Mouse (Mus musculus) intestine, embryonic 14.5 days (tissue): Measurements from ENCODE around the gene Pp2d1. TPM values are rescaled to one million over a fixed set of nuclear protein-coding genes. Genes with fewer than 3 reads are reported as not detected.

ENCODE experiments used
- ATAC-seq: fragments of 200-750 bp; cut with Nextera tagmentation; replicated peaks from 2 replicates; pipeline ENCODE4 v1.8.0; 2017; ENCODE audit warnings: low read depth, moderate number of reproducible peaks, moderate TSS enrichment, moderate library complexity; ENCODE audit not compliant: low FRiP score, low TSS enrichment
- DNase-seq: peaks from one replicate; pipeline ENCODE4 v3.0.0-alpha.2; 2018; ENCODE audit warnings: low spot score
- H3K27ac ChIP-seq: fragments of 300-500 bp; sonication (generic); 2 replicates; pipeline ENCODE4 v1.5.1; 2014; ENCODE audit warnings: low read depth, mild to moderate bottlenecking, control low read depth
- H3K27me3 ChIP-seq: fragments of 300-500 bp; sonication (generic); replicated peaks from 2 replicates; pipeline ENCODE4 v1.6.1; 2014; ENCODE audit warnings: low read length, control low read depth; ENCODE audit not compliant: control insufficient read depth, insufficient read depth
- H3K36me3 ChIP-seq: fragments of 300-500 bp; sonication (generic); 2 replicates; pipeline ENCODE4 v1.6.1; 2014; ENCODE audit warnings: low read length, control low read depth; ENCODE audit not compliant: control insufficient read depth, insufficient read depth
- H3K4me1 ChIP-seq: fragments of 300-500 bp; sonication (generic); replicated peaks from 2 replicates; pipeline ENCODE4 v1.6.1; 2014; ENCODE audit warnings: low read length, control low read depth, mixed read lengths; ENCODE audit not compliant: control insufficient read depth, insufficient read depth
- H3K4me2 ChIP-seq: fragments of 300-500 bp; sonication (generic); 2 replicates; pipeline ENCODE4 v1.6.1; 2014; ENCODE audit warnings: low read length
- H3K4me3 ChIP-seq: fragments of 300-500 bp; sonication (generic); 2 replicates; pipeline ENCODE4 v1.5.1; 2014; ENCODE audit warnings: low read depth, low read length, control low read depth, mixed read lengths
- H3K9ac ChIP-seq: fragments of 300-500 bp; sonication (generic); 2 replicates; pipeline ENCODE4 v1.6.1; 2014; ENCODE audit warnings: mild to moderate bottlenecking, low read length
- H3K9me3 ChIP-seq: fragments of 300-500 bp; sonication (generic); 2 replicates; pipeline ENCODE4 v1.6.1; 2016; ENCODE audit warnings: low read length, control low read depth; ENCODE audit not compliant: control insufficient read depth
- WGBS: fragments of 180-500 bp; shearing (Covaris S2); extraction: QIAGEN DNeasy Blood & Tissue Kit; methylation state at CpG from one replicate; pipeline ENCODE4 v1.1.7; 2014; 5-methylcytosine and 5-hydroxymethylcytosine counted together
- polyA plus RNA-seq: library from polyadenylated mRNA; unstranded; fragments of >200 nt; fragmentation: Nextera tagmentation; extraction: Ambion mirVana; gene quantifications from 2 replicates; pipeline ENCODE4 v1.2.1, GENCODE M21; 2014

Gene Pp2d1
- polyA plus RNA-seq, 1 experiment from 2014 or later, result 0.34 TPM

DNA sequence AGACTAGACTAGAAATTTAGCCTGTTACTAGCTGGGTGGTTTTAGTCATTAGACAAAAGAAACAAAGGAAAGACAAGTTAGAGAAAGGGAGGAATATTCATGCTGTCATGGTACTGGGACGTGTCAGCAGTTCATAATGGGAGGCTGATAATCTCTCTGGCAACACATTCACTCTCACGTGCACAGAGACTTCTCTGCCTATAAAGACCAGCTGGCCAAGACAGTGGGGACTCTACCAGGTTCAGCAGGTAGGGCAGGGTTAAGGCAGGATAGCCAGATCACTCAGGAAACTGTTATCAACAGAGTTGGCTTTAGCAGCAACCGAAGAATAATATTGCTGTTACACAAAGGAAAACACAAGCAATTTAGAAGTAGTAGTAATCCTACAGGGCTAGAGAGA lies 18.2 kb upstream of the Pp2d1 start:
- 70% methylated on average over 3 of the region's 3 CpGs for WGBS
- Histone ChIP-seq H3K4me3 (no peak overlapping the region), H3K9ac (no peak overlapping the region), H3K9me3 (no peaks in the 10 kb centered on the region), H3K36me3 (no peaks in the 10 kb centered on the region), H3K4me1 (no peaks in the 10 kb centered on the region), H3K27me3 (no peaks in the 10 kb centered on the region), H3K27ac (no peak overlapping the region), H3K4me2 (no peak overlapping the region)
- DNase-seq (no peak), ATAC-seq (no peak)

DNA sequence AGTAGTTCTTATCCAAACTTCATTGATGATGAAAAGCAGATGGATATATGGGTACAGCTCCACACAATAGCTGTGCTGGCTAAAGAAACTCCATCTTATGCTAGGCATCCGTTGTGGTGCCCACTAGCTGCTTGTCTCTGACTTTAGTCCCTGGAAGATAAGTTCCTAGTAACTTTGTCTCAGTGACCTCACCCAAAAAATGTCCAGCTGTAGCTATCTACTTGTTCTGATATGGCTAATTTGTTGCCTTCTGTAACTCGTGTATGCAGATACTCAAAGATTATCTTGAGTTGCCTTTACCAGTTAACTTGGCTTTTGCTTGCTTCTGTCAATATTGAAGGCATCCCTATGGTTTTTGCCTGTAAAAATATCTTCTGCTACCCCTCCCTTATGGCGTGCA lies 15.6 kb upstream of the Pp2d1 start:
- 70% methylated on average over 3 of the region's 3 CpGs for WGBS
- no peaks in the 10 kb centered on the region for H3K27me3 ChIP-seq
- H3K9me3 ChIP-seq, result no peaks in the 10 kb centered on the region
- no peak overlapping the region for H3K4me3 ChIP-seq
- DNase-seq (no peak), ATAC-seq (no peak)
- no peaks in the 10 kb centered on the region for H3K4me1 ChIP-seq
- H3K27ac ChIP-seq, result no peak overlapping the region
- H3K9ac ChIP-seq, result no peak overlapping the region
- no peaks in the 10 kb centered on the region for H3K36me3 ChIP-seq
- no peak overlapping the region for H3K4me2 ChIP-seq

DNA sequence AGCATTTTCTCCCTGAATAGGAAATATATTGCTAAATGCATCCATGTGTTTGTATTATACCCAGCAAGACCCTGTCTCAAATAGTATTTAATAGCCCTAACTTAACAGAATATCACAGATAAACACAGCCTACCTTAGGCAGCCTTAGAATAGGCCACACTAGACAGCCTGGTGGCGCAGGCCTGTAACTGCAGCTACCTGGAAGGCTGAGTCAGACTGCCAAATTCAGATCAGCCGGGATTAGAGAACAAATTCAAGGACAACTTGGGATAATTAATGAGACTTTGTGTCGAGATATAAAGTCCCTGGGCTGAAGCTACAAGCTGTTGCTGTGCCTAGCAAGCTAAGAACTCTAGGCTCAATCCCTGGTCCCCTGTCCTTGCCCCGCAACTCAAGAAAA lies 14.8 kb upstream of the Pp2d1 start:
- no peak for ATAC-seq
- H3K4me2 ChIP-seq, result no peak overlapping the region
- WGBS, result 68% methylated on average over 4 of the region's 4 CpGs

DNA sequence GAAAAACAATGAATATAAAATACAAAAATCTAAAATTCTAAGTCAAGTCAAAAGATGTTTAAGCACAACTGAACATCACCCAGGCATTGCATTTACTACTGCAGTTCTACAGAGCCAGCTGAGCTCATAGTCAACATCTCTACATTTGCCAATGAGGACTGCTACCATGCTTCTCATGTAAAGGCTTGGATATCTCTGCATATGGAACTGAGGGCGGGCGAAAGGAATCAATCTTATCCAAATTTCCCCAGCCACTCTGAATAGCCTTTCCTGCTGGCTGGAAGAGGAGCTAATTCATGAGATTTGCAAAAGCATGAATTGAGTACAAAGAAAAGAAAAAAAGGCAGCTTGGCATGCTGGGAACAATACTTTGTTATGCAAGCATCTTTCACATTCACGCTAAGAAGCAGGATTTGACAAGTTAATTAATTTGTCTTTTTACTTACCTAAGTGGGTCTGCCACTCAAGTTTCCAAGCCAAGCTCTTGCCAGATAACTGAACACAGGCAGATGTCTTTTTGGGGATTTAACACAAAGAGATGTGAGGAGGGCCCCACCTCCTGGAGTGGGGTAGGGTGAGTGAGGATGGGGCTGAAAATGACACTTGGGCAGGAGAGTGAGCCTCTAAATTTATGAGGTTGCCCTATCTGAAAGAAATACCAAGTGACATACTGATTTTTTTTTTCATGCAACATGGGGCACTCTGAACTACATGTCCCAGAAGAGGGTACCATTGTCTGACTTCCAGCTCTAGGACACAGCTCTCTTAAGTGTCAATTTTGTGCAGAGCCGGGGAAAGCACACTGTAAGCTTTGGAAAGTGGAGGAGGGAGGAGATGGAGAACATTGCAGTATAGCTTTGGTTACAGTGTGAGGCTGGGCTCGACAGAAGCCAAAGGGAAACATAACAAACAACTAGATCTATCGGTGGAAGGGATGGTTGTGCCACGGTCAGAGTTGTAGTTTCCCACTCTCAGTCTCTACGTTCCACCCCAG lies 12.4 kb upstream of the Pp2d1 start:
- no peaks in the 10 kb centered on the region for H3K9me3 ChIP-seq
- H3K36me3 ChIP-seq, result no peaks in the 10 kb centered on the region
- WGBS, result 80% methylated on average over 8 of the region's 8 CpGs

More for the DNA sequence above, 14.8 kb upstream of the Pp2d1 start:
- no peak overlapping the region for H3K4me3 ChIP-seq
- no peaks in the 10 kb centered on the region for H3K9me3 ChIP-seq
- H3K4me1 ChIP-seq, result no peaks in the 10 kb centered on the region
- no peaks in the 10 kb centered on the region for H3K27me3 ChIP-seq
- no peak for DNase-seq
- no peak overlapping the region for H3K27ac ChIP-seq
- H3K9ac ChIP-seq, result no peak overlapping the region
- no peaks in the 10 kb centered on the region for H3K36me3 ChIP-seq

DNA sequence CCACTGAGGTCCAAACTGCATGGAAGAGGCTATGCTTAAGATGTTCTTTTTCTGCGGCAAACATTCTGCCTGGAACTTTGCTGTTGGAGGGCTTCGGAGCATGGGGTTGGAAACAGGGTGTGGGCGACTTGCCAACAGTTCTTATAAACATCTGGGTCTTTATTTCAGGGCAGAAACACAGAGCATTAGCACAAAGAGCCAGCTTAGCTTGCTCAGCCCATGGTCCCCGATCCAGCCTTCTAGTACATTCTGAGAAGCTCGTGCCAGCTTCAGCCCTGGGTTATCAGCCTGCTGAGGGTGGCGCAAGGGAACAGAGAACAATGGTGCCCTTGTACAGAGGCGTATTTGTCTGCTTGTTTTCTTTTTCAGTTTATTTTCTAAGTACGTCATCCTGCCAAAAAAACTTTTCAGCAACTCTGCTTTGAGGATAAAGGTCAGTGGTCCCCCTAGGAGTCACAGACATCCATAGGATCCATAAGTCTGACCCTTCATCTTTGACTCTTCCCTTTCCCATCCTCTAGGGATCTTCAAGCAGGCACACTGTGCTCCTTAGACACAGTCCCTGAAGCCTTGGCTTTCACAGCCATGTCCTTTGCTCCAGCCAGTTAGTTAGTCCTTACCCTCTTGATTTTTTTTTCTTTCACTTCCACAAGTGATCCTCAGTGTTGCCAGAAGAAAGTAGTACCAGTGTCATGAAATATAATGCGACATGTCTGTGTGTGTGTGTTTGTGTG lies 4.5 kb upstream of the Pp2d1 start:
- Histone ChIP-seq H3K4me1 (0 out of 2 replicates have a peak, but pooled peaks cover 4% of the 10 kb centered on the region), H3K36me3 (no peaks in the 10 kb centered on the region), H3K4me2 (no peak overlapping the region), H3K9ac (no peak overlapping the region; the same call in 1 of the 2 replicates), H3K9me3 (no peaks in the 10 kb centered on the region), H3K27ac (no peak overlapping the region), H3K27me3 (no peaks in the 10 kb centered on the region), H3K4me3 (no peak overlapping the region)
- DNase-seq, result peak; percentile 62
- ATAC-seq, result no peak
- WGBS, result 46% methylated on average over 9 of the region's 9 CpGs

More for the DNA sequence above, 12.4 kb upstream of the Pp2d1 start:
- DNase-seq, result no peak
- Histone ChIP-seq H3K27me3 (no peaks in the 10 kb centered on the region), H3K9ac (no peak overlapping the region), H3K4me2 (no peak overlapping the region), H3K4me3 (no peak overlapping the region), H3K4me1 (no peaks in the 10 kb centered on the region), H3K27ac (no peak overlapping the region)
- no peak for ATAC-seq

DNA sequence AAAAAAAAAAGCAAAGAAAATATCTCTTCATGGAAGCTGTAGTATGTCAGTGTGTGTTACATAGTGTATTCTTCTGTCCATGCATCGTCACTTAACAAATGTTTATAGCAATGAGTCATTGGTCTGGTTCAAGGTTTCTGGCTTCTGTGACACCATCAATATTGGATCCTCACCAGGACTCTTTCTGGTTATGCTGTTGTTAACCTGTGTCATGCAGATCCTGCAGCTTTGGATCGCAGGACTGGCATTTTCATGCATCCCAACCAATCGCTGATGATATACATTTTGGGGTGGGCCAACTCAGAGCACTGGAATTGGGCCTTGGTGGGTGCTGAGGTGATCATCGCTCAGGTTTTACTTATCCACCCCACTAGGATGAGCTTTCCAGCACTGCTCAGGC lies 3.3 kb upstream of the Pp2d1 start:
- H3K27me3 ChIP-seq, result no peaks in the 10 kb centered on the region
- no peaks in the 10 kb centered on the region for H3K9me3 ChIP-seq
- ATAC-seq (no peak), DNase-seq (no peak)
- H3K27ac ChIP-seq, result no peak overlapping the region
- no peak overlapping the region for H3K4me2 ChIP-seq
- H3K4me3 ChIP-seq, result no peak overlapping the region
- 92% methylated on average over 4 of the region's 4 CpGs for WGBS
- no peak overlapping the region for H3K9ac ChIP-seq
- 0 out of 2 replicates have a peak, but pooled peaks cover 4% of the 10 kb centered on the region for H3K4me1 ChIP-seq
- no peaks in the 10 kb centered on the region for H3K36me3 ChIP-seq

DNA sequence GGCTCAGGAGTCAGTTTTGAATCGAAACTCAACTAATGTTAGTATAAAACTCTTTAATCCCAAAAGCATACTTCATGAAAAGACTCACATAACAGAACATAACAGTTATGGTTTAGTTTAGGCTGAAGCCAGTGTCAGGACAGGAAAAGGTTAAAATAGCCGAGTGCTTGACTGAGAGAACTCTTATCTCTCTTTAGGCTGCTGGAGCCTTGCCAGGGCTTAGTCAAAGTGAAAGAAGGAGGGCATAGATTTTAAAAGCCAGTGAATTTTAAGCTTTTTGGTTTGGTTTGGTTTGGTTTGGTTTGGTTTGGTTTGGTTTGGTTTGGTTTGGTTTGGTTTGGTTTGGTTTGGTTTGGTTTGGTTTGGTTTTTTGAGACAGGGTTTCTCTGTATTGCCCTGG lies 6.8 kb downstream of the Pp2d1 start:
- DNase-seq (no peak), ATAC-seq (no peak)
- H3K4me3 ChIP-seq, result no peak overlapping the region
- WGBS, result 48% methylated on average over 2 of the region's 2 CpGs
- no peaks in the 10 kb centered on the region for H3K9me3 ChIP-seq
- no peak overlapping the region for H3K4me2 ChIP-seq
- no peak overlapping the region for H3K27ac ChIP-seq
- no peaks in the 10 kb centered on the region for H3K36me3 ChIP-seq
- H3K9ac ChIP-seq, result no peak overlapping the region
- H3K27me3 ChIP-seq, result no peaks in the 10 kb centered on the region
- no peaks in the 10 kb centered on the region for H3K4me1 ChIP-seq

GRCm38 (mm10) chr17:53531160-53531559 lies 8.1 kb downstream of the Pp2d1 start:
- DNase-seq (no peak), ATAC-seq (no peak)
- Histone ChIP-seq H3K9ac (no peak overlapping the region), H3K4me3 (no peak overlapping the region), H3K27ac (no peak overlapping the region), H3K27me3 (no peaks in the 10 kb centered on the region), H3K4me2 (no peak overlapping the region), H3K36me3 (no peaks in the 10 kb centered on the region), H3K9me3 (no peaks in the 10 kb centered on the region), H3K4me1 (no peaks in the 10 kb centered on the region)
- 57% methylated on average over 2 of the region's 2 CpGs for WGBS
